Mouse (Mus musculus) lung, adult 2 months (tissue): ENCODE measurements around the gene Gm29427.

Source experiments
- CTCF ChIP-seq: fragments of 200-500 bp; IDR thresholded peaks from 2 replicates; pipeline ENCODE4 v1.5.1; 2011; ENCODE audit warnings: mild to moderate bottlenecking, low read length, control low read depth; ENCODE audit not compliant: insufficient read depth
- POLR2A ChIP-seq: fragments of 200-500 bp; IDR thresholded peaks from 2 replicates; pipeline ENCODE4 v1.6.1; 2011; ENCODE audit warnings: low read depth, mild to moderate bottlenecking, control low read depth, low read length, borderline replicate concordance; ENCODE audit errors: extremely low read depth

GRCm38 (mm10) chr1:130745591-130745990, 30.0 kb upstream of the Gm29427 start:
- TF ChIP-seq CTCF (no peak), POLR2A (no peak)
